Mouse (Mus musculus) left cerebral cortex, postnatal 14 days (tissue): ENCODE measurements around the gene Tmem253. TPM values are rescaled to one million over a fixed set of nuclear protein-coding genes. Genes with fewer than 3 reads are reported as not detected.
"Not testable (repeated sequence)": the region's sequence is repeated elsewhere in the genome, so short reads cannot be mapped to it uniquely, and the experiment has no call there.

Source experiments
- DNase-seq, 2 experiments: peaks; one replicate each; pipeline ENCODE4 v3.0.0; 2021 to 2022; ENCODE audit warnings: low spot score in 2 of 2, mixed read lengths in 1 of 2
- intact Hi-C: fragments of 180-260 bp; cut with DNase I; formaldehyde crosslinking; loops from one replicate; pipeline ENCODE4 v1.15.1; 2025
- total RNA-seq, 2 experiments: library from RNA; stranded (reverse); gene quantifications; 2 replicates each; pipeline ENCODE4 v1.2.3; 2021

Tmem253 gene
- total RNA-seq, 2 experiments from 2014 or later: 0.36 to 0.77 TPM

DNA sequence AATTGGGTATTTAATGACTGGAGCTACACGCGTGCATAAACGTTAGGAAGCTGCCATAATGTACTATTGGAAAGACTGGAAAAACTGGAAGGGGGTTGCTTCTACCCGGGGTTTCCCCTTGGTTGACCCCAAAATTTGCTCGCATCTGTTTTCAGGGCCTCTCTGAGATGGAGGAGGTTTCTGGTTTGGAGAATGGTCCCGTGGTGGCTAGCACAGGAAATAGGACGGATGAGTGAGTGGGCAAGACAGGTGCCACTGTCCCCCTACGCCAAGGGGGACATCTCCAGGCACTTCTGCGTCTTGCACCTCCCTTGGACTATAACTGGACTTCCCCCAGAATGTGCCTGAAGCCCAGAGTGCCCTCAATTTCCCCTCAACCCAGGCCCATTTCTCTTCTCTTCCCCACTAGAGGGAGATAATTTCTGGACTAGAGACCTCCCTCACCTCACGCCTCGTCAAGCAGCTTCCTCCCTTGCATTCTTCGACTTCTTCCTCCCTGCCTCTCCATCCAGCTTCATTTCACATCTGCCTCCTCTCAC lies 3.7 kb downstream of the Tmem253 start:
- intact Hi-C loops: no loop called here
- no peak for DNase-seq

DNA sequence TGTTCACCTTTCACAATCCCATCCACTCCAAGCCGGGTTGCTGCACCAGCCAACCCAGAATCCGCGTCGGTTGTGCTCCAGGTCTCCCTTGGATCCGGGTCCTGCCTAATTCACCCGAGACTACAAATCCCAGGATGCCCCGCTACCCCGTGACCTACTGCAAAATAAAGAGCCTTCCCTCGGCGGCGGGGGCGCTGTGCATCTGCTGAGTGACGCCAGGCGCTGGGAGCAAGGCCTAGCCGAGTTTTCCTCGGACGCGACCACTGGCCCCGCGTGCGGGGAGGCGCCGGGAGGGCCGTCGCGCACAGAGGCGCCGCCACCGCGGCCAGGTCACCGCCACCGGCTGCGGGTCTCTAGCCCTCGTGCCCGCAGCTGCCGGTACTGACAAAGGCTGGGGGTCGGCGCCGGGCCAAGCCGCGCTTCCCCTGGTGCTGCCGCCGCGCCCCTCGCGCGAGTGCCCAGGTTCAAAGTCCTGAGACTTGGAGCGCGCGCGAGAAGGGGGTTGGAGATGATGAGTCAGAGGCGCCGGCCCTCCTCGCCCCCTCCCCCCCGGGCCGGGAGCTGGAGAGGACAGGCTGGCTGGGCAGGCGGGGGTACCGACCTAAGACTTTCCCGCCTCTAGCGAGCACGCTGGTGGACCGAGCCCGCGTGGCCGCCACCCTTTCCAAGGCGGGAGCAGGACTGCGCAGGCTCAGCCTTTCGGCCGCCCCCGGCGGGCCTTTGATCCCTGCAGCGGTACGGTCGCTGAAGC lies 4.3 kb downstream of the Tmem253 start:
- DNase-seq: peak; percentile 99
- intact Hi-C loops: loop anchor here (5.0 kb wide), 2 partner anchors 83 to 117 kb away; partner anchors contain the start of gene Hnrnpc

- intact Hi-C loops: loop anchor here (5.0 kb wide), 2 partner anchors 82 to 118 kb away; partner anchors contain the start of gene Hnrnpc
- peak; percentile 72 to 83 for DNase-seq
Observed at GRCm38 (mm10) chr14:52020486-52021137, 5.2 kb downstream of the Tmem253 start, which contains the start of gene Zfp219. Zfp219 (minus strand) TSS chr14:52020733.

- intact Hi-C loops: loop anchor here (5.0 kb wide), 2 partner anchors 81 to 119 kb away; partner anchors contain the start of gene Hnrnpc
- no peak for DNase-seq
Observed at GRCm38 (mm10) chr14:52021138-52021529, 5.7 kb downstream of the Tmem253 start.

DNA sequence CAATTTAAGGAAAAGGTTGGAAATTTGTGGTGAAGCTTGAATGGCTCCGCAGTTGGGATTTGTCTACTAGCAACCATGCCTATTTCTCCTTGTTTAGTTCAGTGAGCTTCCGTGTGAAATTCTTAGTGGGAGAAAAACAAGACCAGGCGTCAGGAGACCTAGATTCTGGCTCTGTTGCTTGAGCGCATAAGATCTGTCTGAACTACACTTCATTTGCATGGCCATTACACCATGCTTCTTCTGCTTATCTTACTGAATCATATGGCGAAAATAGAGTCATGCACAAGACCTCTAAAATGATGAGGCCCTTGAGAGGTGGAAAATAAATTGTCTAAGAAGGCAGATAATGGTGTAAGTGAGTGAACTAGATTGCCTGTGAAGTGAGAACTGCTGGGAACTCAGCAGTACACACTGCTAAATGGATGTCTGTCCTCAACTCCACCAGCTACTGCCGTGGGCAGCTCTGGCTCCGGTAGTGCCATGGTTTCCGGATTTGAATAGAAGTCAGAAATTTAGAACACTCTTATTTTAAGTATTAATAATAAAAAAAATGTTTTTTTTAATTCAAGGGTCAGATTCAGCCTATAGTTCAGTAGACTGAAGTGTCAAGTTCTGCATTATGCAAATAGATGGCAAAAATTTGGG lies 6.2 kb downstream of the Tmem253 start:
- no peak for DNase-seq
- intact Hi-C loops: loop anchor here (5.0 kb wide), 2 partner anchors 81 to 119 kb away; partner anchors contain the start of gene Hnrnpc

GRCm38 (mm10) chr14:52022244-52022708 lies 6.8 kb downstream of the Tmem253 start:
- DNase-seq: no peak
- intact Hi-C loops: loop anchor here (5.0 kb wide), 2 partner anchors 80 to 120 kb away; partner anchors contain the start of gene Hnrnpc

DNA sequence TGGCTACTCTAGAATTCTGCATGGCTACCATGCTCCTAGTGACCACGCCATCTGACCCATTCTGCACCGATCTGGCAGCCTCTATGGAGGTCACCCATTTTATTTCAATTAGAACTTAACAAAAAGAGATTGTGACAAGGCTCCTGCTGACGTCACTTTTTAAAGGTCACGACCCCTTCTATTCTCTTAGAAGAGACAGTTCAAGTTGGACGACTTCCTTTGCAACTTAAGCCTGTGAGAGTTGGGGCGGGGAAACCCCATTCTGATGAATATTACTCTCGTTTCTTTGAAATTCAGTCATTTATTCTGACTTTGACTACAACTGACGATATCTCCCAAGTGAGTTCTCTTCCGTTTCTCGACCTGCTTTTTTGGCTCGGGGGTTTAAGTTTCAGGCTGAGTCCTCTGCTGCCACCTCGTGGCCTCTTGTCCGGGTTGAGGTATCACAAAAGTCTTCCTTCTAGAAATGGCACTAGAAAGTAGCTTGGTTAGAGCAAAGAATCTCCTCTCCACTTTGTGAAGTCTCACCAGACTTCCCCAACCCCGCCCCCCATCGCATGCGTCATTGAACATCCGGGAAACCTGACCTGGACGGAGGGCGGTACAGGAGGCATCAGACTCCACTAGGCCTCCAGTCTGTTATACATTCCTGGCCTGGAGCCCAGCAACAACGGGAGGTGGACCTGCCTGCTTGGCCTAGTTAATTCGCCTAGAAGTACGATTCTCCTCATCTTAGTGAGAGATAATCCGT lies 7.4 kb downstream of the Tmem253 start:
- peak; percentile 88 to 90 for DNase-seq
- intact Hi-C loops: loop anchor here (5.0 kb wide), 2 partner anchors 79 to 121 kb away; partner anchors contain the start of gene Hnrnpc

GRCm38 (mm10) chr14:52024133-52024532 lies 8.7 kb downstream of the Tmem253 start:
- DNase-seq: no peak
- intact Hi-C loops: loop anchor here (5.0 kb wide), 2 partner anchors 78 to 122 kb away; partner anchors contain the start of gene Hnrnpc

- DNase-seq: no peak
- intact Hi-C loops: no loop called here
Observed at GRCm38 (mm10) chr14:52026342-52026741, 10.9 kb downstream of the Tmem253 start.

DNA sequence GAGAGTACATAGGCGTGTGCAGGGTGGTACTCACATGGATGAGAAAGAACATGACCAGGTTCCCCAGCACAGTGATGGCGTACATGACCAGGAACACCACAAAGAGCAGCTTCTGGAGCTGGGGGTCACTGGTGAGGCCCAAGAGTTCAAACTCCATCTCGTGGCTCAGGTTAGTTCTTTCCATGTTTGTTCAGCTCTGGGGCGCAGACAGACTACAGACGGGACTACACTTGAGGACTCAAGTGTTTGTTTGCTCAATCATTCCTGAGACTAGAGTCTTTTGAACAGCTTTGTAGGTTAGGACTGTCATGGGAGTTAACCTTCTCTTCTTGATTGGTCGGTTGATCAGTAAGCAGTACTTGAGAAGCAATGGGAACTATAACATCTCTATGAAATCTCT lies 20.5 kb downstream of the Tmem253 start:
- DNase-seq: no peak
- intact Hi-C loops: no loop called here

DNA sequence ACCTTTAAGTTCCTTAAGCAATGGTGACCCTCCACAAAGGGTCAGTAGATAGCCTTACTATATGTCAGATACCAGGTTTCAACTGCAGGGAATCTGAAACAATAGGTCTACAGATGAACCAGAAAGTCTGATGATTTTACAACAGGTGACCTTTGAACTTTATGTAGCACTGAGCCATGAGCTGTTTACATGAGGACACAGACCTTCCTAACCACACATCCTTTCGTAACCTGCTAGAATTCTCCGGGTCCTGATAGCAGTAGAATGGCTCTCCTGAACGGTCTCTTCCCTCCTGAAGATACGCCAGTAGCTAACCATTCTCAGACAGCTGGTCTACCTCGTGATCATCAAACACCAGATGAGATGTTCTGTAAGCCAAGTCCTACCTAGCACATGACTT lies 23.9 kb downstream of the Tmem253 start:
- DNase-seq: no peak
- intact Hi-C loops: no loop called here

DNA sequence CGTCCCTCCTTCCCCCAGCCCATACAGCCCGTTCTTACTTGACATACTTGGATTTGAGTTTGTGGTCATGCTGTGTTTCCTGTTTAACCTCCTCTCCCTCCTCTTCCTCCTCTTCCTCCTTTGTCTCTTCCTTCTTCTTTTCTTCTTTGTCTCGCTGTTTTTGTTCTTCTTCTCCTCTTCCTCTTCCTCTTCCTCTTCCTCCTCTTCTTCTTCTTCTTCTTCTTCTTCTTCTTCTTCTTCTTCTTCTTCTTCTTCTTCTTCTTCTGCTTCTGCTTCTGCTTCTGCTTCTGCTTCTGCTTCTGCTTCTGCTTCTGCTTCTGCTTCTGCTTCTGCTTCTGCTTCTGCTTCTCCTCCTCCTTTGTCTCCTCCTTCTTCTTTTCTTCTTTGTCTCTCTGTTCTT lies 26.9 kb downstream of the Tmem253 start, which contains the start of gene Olfr221:
Gene Olfr221, minus strand, starts transcription at position 101 of the 400 bp plus-strand sequence.
- DNase-seq, intact Hi-C loops: not testable (repeated sequence)

GRCm38 (mm10) chr14:52043446-52043845 lies 28.0 kb downstream of the Tmem253 start:
- no peak for DNase-seq
- intact Hi-C loops: no loop called here

DNA sequence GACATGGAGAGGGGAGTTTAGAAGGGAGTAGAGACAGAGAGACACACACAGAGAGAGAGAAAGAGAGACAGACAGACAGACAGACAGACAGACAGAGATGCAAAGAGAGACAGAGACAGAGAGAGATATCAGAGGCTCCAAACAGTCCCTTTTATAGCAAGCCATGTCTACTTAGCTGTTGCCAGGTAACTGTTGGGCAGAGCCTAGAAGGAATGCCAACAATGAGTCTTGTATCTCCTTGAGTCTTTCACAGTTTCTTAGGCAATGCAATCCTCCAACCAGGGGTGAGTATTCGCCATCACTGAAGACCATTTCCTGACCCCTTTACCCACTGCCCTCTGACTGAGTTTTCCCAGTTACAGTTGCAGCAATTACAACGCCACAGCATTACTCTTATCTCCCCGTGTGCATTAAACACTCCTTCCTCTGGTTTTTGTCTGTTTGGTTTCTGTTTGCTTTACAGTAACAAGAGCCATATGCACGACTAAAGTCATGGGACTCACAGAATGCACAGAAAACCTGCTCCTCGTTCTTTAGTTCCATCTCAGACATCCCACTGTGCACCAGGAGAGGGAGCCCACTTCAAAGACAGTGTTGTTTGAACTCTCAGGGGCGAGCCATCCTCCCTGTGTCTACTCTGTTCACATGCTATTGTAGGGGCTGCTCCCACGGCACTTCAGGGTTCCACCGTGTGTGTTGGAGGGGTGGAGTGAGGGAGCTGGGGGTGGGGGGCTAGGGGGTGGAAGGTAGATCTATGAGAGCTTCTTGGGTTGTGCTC lies 29.6 kb downstream of the Tmem253 start:
- intact Hi-C loops: no loop called here
- peak in 1 of 2 experiments; percentile 56 for DNase-seq

DNA sequence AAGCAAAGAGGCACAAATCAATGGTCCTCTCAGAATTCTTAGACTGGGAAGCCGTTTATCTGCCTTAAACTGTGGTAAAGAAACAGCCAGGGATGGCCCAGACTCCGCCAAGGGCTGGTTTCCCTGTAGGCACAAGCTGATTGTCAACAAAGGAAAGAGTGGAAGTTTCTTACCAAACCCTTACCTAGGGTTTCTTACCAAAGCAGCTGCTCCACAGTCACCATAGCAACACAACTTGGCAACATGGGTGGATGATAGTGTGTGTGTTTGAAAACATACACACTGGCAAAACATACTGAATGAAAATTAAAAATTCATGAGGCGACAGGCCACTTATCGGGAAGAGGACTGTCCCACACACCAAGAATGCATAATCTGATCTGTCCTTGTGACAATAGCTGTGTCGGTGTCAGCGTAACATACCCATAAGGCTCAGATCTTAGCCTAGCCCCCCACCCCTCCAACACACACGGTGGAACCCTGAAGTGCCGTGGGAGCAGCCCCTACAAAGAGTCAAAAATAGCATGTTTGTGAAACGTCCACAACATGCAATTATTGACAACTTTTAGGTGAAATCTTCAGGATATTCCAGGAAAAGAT lies 30.6 kb downstream of the Tmem253 start:
- peak in 1 of 2 experiments; percentile 39 for DNase-seq
- intact Hi-C loops: no loop called here

DNA sequence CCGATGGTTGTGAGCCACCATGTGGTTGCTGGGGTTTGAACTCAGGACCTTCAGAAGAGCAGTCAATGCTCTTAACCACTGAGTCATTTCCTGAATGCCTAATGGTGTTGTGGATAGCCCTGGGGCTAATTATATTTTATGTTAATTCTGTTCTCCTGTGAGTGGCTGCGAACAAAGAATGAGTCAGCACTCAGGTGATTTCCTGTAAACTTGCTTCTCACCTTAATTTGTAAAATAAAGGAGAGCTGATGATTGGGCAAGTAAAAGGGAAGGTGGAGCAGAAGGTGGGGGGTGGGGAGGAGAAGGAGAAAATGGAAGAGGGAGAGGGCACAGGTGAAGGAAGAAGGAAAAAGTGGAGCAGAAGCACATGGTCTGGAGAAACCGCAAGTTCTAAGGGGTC lies 37.3 kb downstream of the Tmem253 start:
- intact Hi-C loops, DNase-seq: not testable (repeated sequence)

DNA sequence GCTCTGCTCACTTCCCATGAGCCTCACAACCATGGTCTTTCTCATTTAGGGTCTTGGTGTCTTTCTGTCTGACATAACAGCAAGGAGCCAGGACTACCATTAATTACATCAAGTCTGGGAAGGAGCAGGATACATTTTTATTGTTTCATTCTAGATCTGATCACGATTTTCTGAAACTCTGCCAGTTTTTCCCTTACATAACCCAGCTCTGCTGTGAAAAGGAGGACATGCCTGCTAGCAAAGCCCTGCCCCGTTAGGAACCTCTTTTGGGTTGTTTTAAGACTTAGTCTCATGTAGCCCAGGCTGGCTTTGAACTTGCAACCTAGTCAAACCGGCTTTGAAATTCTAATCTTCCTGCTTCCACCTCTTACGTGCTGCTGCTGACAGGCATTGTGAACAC lies 44.5 kb downstream of the Tmem253 start:
- intact Hi-C loops: no loop called here
- no peak for DNase-seq

DNA sequence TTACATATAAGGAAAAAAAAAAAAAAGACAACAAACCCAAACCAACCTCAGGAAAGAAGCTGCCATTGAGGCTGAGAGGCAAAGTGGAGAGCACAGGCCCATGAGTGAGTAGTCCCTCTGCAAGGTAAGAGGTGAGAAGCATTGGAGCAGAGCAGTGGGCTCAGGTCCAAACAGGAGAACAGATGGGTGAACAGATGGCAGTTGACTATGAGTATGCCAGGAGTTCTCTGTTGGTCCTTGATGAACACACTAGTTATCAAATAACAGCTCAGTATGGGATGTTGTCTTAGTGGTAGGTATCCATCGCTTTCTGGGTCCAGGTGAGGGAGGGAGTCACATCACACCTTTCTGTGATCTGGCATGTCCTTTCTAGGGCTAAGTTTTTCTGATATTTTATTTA lies 45.3 kb downstream of the Tmem253 start:
- no peak for DNase-seq
- intact Hi-C loops: no loop called here
